Mouse (Mus musculus) ES-Bruce4 (cell line): ENCODE results near the gene Tspan8. TPM values are rescaled to one million over a fixed set of nuclear protein-coding genes. Genes with fewer than 3 reads are reported as not detected.

Experiments
- H3K27ac ChIP-seq: 2 replicates; pipeline ENCODE4 v1.5.1; 2012; ENCODE audit warnings: low read length, inconsistent platforms; ENCODE audit not compliant: insufficient read depth
- H3K27me3 ChIP-seq: 2 replicates; pipeline ENCODE4 v1.6.1; 2012; ENCODE audit warnings: mild to moderate bottlenecking, low read length, inconsistent platforms; ENCODE audit not compliant: control insufficient read depth, poor library complexity, insufficient read depth, severe bottlenecking
- H3K36me3 ChIP-seq: 2 replicates; pipeline ENCODE4 v1.6.1; 2012; ENCODE audit warnings: inconsistent platforms, mild to moderate bottlenecking, low read length, moderate library complexity; ENCODE audit not compliant: control insufficient read depth, poor library complexity, insufficient read depth, severe bottlenecking
- H3K4me1 ChIP-seq: one replicate; pipeline ENCODE4 v1.8.1; 2011; ENCODE audit warnings: low read length; ENCODE audit not compliant: control insufficient read depth, insufficient read depth
- H3K4me3 ChIP-seq: 2 replicates; pipeline ENCODE4 v1.5.1; 2011; ENCODE audit warnings: low read depth, mild to moderate bottlenecking, low read length
- H3K9ac ChIP-seq: 2 replicates; pipeline ENCODE4 v1.6.1; 2012; ENCODE audit warnings: low read depth, mild to moderate bottlenecking, inconsistent platforms; ENCODE audit not compliant: poor library complexity, severe bottlenecking
- H3K9me3 ChIP-seq: replicated peaks from 2 replicates; pipeline ENCODE4 v1.6.1; 2012; ENCODE audit warnings: mild to moderate bottlenecking, low read length, inconsistent platforms; ENCODE audit not compliant: control insufficient read depth, poor library complexity, insufficient read depth, severe bottlenecking
- CTCF ChIP-seq: IDR thresholded peaks from one replicate; pipeline ENCODE4 v1.8.1; 2011; ENCODE audit warnings: low read depth, low read length
- EP300 ChIP-seq: IDR thresholded peaks from 2 replicates; pipeline ENCODE4 v1.6.1; 2011; ENCODE audit warnings: low read depth, low read length; ENCODE audit not compliant: insufficient read depth
- POLR2A ChIP-seq: IDR thresholded peaks from one replicate; pipeline ENCODE4 v1.8.1; 2011; ENCODE audit warnings: low read length; ENCODE audit not compliant: insufficient read depth
- polyA plus RNA-seq: library from polyadenylated mRNA; stranded (reverse); fragments of >200 nt; gene quantifications from 2 replicates; pipeline ENCODE4 v1.2.4, GENCODE M21; 2011; ENCODE audit warnings: low read depth; ENCODE audit not compliant: missing spikeins, insufficient read depth, insufficient read length

Gene Tspan8
- polyA plus RNA-seq, 1 experiment: not detected

GRCm38 (mm10) chr10:115803765-115804164 is 12.9 kb upstream of the Tspan8 start:
- H3K9ac ChIP-seq: no peak overlapping the region
- no peaks in the 10 kb centered on the region for H3K27me3 ChIP-seq
- peaks cover 9% of the 10 kb centered on the region; the same call in 1 of the 2 replicates for H3K9me3 ChIP-seq
- no peak overlapping the region for H3K4me3 ChIP-seq
- H3K36me3 ChIP-seq: no peaks in the 10 kb centered on the region
- no peak for TF ChIP-seq CTCF
- TF ChIP-seq POLR2A: no peak
- TF ChIP-seq EP300: no peak
- H3K4me1 ChIP-seq: no peaks in the 10 kb centered on the region
- H3K27ac ChIP-seq: no peak overlapping the region

- H3K27me3 ChIP-seq: no peaks in the 10 kb centered on the region
- H3K4me3 ChIP-seq: no peak overlapping the region
- H3K9ac ChIP-seq: no peak overlapping the region
- no peaks in the 10 kb centered on the region for H3K36me3 ChIP-seq
- TF ChIP-seq POLR2A (no peak), EP300 (no peak), CTCF (no peak)
- H3K4me1 ChIP-seq: no peaks in the 10 kb centered on the region
- no peak overlapping the region for H3K27ac ChIP-seq
- peaks cover 9% of the 10 kb centered on the region; the same call in 1 of the 2 replicates for H3K9me3 ChIP-seq
Measured at GRCm38 (mm10) chr10:115805987-115806386, 10.6 kb upstream of the Tspan8 start.

GRCm38 (mm10) chr10:115809169-115809568 is 7.5 kb upstream of the Tspan8 start:
- Histone ChIP-seq H3K4me3 (no peak overlapping the region), H3K9me3 (no peaks in the 10 kb centered on the region), H3K36me3 (no peaks in the 10 kb centered on the region), H3K27me3 (no peaks in the 10 kb centered on the region), H3K9ac (no peak overlapping the region), H3K27ac (no peak overlapping the region), H3K4me1 (no peaks in the 10 kb centered on the region)
- TF ChIP-seq POLR2A (no peak), CTCF (no peak), EP300 (no peak)

- no peaks in the 10 kb centered on the region for H3K4me1 ChIP-seq
- H3K27me3 ChIP-seq: no peaks in the 10 kb centered on the region
- no peak for TF ChIP-seq CTCF
- no peak for TF ChIP-seq POLR2A
- TF ChIP-seq EP300: no peak
- H3K9ac ChIP-seq: no peak overlapping the region
- H3K27ac ChIP-seq: no peak overlapping the region
- H3K4me3 ChIP-seq: no peak overlapping the region
- no peaks in the 10 kb centered on the region for H3K9me3 ChIP-seq
- no peaks in the 10 kb centered on the region for H3K36me3 ChIP-seq
Measured at GRCm38 (mm10) chr10:115811519-115811918, 5.1 kb upstream of the Tspan8 start.

GRCm38 (mm10) chr10:115814878-115815277 is 1.8 kb upstream of the Tspan8 start:
- H3K27me3 ChIP-seq: no peaks in the 10 kb centered on the region
- no peaks in the 10 kb centered on the region for H3K4me1 ChIP-seq
- TF ChIP-seq CTCF (no peak), POLR2A (no peak), EP300 (no peak)
- H3K9me3 ChIP-seq: no peaks in the 10 kb centered on the region
- no peak overlapping the region for H3K4me3 ChIP-seq
- no peaks in the 10 kb centered on the region for H3K36me3 ChIP-seq
- H3K27ac ChIP-seq: no peak overlapping the region
- no peak overlapping the region for H3K9ac ChIP-seq

GRCm38 (mm10) chr10:115817056-115817724 is 558 bp downstream of the Tspan8 start:
- Histone ChIP-seq H3K4me3 (no peak overlapping the region), H3K27ac (no peak overlapping the region), H3K4me1 (no peaks in the 10 kb centered on the region), H3K27me3 (no peaks in the 10 kb centered on the region), H3K36me3 (no peaks in the 10 kb centered on the region), H3K9ac (no peak overlapping the region), H3K9me3 (no peaks in the 10 kb centered on the region)
- TF ChIP-seq EP300 (no peak), CTCF (no peak)
